Mouse (Mus musculus) granulocyte monocyte progenitor cell, adult 5-6 weeks (primary cell): Measurements from ENCODE around the gene Zfp213. TPM values are rescaled to one million over a fixed set of nuclear protein-coding genes. Genes with fewer than 3 reads are reported as not detected.
A peak's percentile ranks its signal among the peaks of the same experiment; 100 is the strongest.
"Not testable (repeated sequence)": the region's sequence is repeated elsewhere in the genome, so short reads cannot be mapped to it uniquely, and the experiment has no call there.

Experiments
- ATAC-seq: replicated peaks from 2 replicates; pipeline ENCODE4 v1.8.0; 2016; ENCODE audit warnings: mild to moderate bottlenecking, moderate TSS enrichment, inconsistent platforms; ENCODE audit not compliant: poor library complexity, severe bottlenecking
- total RNA-seq, 2 experiments: library from RNA; stranded (forward) in 1 of 2; stranded (reverse) in 1 of 2; fragments of 200-712, 200-1000 nt in 1 of 2; fragments of >200 nt in 1 of 2; fragmentation: Nextera tagmentation in 1 of 2; gene quantifications; 2 replicates each; pipeline ENCODE4 v1.2.3; 2014 to 2017

Zfp213 gene
- 4.9 and 6.9 TPM in 2 replicates for total RNA-seq (2014; fragmentation: Nextera tagmentation)
- 9.7 and 10.7 TPM in 2 replicates for total RNA-seq (2017)

GRCm38 (mm10) chr17:23563595-23564367, at the start of gene Zfp213:
Gene Zfp213, minus strand, starts transcription at chr17:23564238.
- ATAC-seq, result peak; percentile 85

- peak; percentile 90 for ATAC-seq
These were observed 46.3 kb upstream of the Zfp213 start for GRCm38 (mm10) chr17:23610361-23610800.

- ATAC-seq, result no peak
These were observed 45.6 kb upstream of the Zfp213 start for GRCm38 (mm10) chr17:23609612-23610011.

- ATAC-seq, result no peak
These were observed 41.2 kb upstream of the Zfp213 start for GRCm38 (mm10) chr17:23605220-23605619.

- no peak for ATAC-seq
These were observed 40.4 kb upstream of the Zfp213 start for GRCm38 (mm10) chr17:23604394-23604793.

GRCm38 (mm10) chr17:23603542-23603941, 39.5 kb upstream of the Zfp213 start:
- ATAC-seq, result peak; percentile 40

GRCm38 (mm10) chr17:23603077-23603476, 39.0 kb upstream of the Zfp213 start:
- ATAC-seq, result no peak

- ATAC-seq, result no peak
These were observed 38.0 kb upstream of the Zfp213 start for GRCm38 (mm10) chr17:23601836-23602585.

- no peak for ATAC-seq
These were observed 36.9 kb upstream of the Zfp213 start, which contains the start of gene Zscan10 for GRCm38 (mm10) chr17:23600641-23601622. Gene Zscan10, plus strand, starts transcription at chr17:23600856.

GRCm38 (mm10) chr17:23599605-23600063, 35.6 kb upstream of the Zfp213 start:
- no peak for ATAC-seq

GRCm38 (mm10) chr17:23598582-23599552, 34.8 kb upstream of the Zfp213 start, which contains the start of gene Zfp13:
Gene Zfp13, minus strand, starts transcription at chr17:23599487.
- ATAC-seq, result peak; percentile 91

- not testable (repeated sequence) for ATAC-seq
These were observed 31.1 kb upstream of the Zfp213 start for GRCm38 (mm10) chr17:23595139-23595538.

- peak; percentile 61 for ATAC-seq
These were observed 28.9 kb upstream of the Zfp213 start for GRCm38 (mm10) chr17:23592926-23593300.

- ATAC-seq, result peak; percentile 98
These were observed 28.3 kb upstream of the Zfp213 start for GRCm38 (mm10) chr17:23592208-23592925.

GRCm38 (mm10) chr17:23587253-23587652, 23.2 kb upstream of the Zfp213 start:
- no peak for ATAC-seq

- peak; percentile 47 for ATAC-seq
These were observed 21.9 kb upstream of the Zfp213 start for GRCm38 (mm10) chr17:23585721-23586491.

- ATAC-seq, result no peak
These were observed 20.7 kb upstream of the Zfp213 start for GRCm38 (mm10) chr17:23584786-23585185.
